Mouse (Mus musculus) granulocyte monocyte progenitor cell, adult 5-6 weeks (primary cell): ENCODE measurements around the gene Mlh3. TPM values are rescaled to one million over a fixed set of nuclear protein-coding genes. Genes with fewer than 3 reads are reported as not detected.
A peak's percentile ranks its signal among the peaks of the same experiment; 100 is the strongest.

Experiments used
- ATAC-seq: replicated peaks from 2 replicates; pipeline ENCODE4 v1.8.0; 2016; ENCODE audit warnings: mild to moderate bottlenecking, moderate TSS enrichment, inconsistent platforms; ENCODE audit not compliant: poor library complexity, severe bottlenecking
- total RNA-seq, 2 experiments: library from RNA; stranded (forward) in 1 of 2; stranded (reverse) in 1 of 2; fragments of 200-712, 200-1000 nt in 1 of 2; fragments of >200 nt in 1 of 2; fragmentation: Nextera tagmentation in 1 of 2; gene quantifications; 2 replicates each; pipeline ENCODE4 v1.2.3; 2014 to 2017

Mlh3 gene
- total RNA-seq (2014; fragmentation: Nextera tagmentation): 9.8 and 11.1 TPM in 2 replicates
- total RNA-seq (2017): 7.7 and 7.9 TPM in 2 replicates

- peak; percentile 82 for ATAC-seq
Measured at GRCm38 (mm10) chr12:85270319-85270718, at the start of gene Mlh3. Mlh3 (minus strand) TSS chr12:85270599.

GRCm38 (mm10) chr12:85308651-85309050 lies 38.3 kb upstream of the Mlh3 start:
- no peak for ATAC-seq

- ATAC-seq: peak; percentile 91
Measured at GRCm38 (mm10) chr12:85305247-85305892, 35.0 kb upstream of the Mlh3 start.

GRCm38 (mm10) chr12:85304725-85305124 lies 34.3 kb upstream of the Mlh3 start:
- peak; percentile 63 for ATAC-seq

DNA sequence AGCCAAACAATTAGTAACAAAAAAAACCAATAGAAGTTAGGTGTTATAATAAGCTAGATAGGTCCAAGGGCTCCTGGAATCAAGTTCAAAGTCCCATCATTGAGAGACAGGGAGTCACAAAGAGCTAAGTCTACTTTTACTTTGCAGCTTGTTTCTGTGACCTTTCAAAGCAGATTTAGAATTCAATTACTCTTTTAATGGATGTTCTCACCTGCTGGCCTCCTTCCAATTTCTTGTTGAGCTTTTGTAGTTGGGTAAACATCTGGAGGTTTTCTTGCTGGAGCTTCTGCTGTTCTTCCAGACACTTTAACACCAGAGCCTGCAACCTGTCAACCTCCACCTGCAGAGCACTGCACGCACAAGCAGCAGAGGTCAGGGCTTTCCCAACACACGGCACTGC lies 32.9 kb upstream of the Mlh3 start:
- no peak for ATAC-seq

GRCm38 (mm10) chr12:85298835-85299180 lies 28.4 kb upstream of the Mlh3 start:
- no peak for ATAC-seq

- ATAC-seq: no peak
Measured at GRCm38 (mm10) chr12:85298127-85298834, 27.9 kb upstream of the Mlh3 start.

DNA sequence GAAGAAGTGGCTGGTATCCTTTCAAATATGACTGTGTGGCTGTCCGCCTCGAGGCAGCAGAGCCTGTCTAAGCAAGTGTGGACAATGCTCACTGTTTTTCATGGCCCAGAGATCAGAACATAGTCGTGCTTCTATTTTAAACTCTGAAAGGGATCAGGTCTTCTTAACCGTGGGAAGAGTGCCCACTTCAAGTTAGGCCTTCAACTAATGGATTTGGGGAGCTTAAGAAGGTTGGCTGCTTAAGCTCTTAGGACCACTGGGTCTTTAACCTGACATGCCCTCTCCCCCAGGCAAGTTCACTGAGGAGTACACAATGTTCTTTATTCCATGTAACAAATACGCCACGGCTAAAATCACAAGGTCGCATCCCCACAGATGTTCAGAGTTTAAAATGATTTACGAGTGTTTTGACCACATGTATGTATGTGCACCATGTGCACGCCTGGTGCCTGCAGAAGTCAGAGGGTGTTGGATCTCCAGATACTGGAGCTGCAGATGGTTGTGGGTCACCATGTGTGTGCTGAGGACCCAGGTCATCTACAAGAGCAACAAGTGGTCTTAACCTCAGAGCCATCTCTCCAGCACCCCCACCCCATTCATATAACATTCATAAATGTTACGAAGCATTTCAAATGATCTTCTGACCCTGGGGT lies 27.1 kb upstream of the Mlh3 start:
- no peak for ATAC-seq

DNA sequence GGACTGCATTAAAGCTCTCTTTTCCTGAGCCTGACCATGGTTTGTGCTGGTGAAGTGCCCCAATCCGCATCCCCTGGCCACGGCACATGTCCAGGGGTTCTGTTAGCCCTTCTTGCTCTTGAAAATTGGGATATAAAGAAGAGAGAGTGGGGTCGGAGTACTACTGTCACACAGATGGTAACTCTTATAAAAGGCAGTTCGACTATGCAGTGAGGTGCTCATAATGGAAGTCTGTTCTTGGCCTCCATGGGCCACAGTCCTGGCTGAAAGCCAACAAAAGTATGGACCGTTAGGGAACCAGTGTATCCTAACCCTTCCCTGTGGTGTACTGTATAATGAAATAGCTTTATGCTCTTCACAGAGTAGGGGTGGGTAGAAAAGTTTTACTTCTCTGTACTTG lies 26.5 kb upstream of the Mlh3 start:
- no peak for ATAC-seq

- ATAC-seq: no peak
Measured at GRCm38 (mm10) chr12:85295506-85295905, 25.1 kb upstream of the Mlh3 start.

DNA sequence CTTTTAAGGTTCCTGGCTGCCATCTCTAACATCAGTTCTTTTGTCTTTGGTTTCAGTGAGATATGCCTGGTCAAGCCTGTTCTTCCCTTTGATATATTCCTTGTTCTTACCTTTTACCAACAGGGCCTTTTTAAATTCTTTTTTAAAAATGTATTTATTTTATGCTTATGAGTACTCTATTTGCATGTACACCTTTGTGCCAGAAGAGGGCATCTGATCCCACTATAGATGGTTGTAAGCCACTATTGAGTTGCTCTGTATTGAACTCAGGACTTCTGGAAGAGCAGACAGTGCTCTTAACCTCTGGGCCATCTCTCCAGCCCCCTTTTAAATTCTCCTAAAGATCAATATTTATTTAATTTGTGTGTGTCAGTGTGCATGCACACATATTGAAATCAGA lies 22.5 kb upstream of the Mlh3 start:
- ATAC-seq: no peak

- ATAC-seq: no peak
Measured at GRCm38 (mm10) chr12:85292288-85292687, 21.9 kb upstream of the Mlh3 start.

- ATAC-seq: no peak
Measured at GRCm38 (mm10) chr12:85291541-85291940, 21.1 kb upstream of the Mlh3 start.

DNA sequence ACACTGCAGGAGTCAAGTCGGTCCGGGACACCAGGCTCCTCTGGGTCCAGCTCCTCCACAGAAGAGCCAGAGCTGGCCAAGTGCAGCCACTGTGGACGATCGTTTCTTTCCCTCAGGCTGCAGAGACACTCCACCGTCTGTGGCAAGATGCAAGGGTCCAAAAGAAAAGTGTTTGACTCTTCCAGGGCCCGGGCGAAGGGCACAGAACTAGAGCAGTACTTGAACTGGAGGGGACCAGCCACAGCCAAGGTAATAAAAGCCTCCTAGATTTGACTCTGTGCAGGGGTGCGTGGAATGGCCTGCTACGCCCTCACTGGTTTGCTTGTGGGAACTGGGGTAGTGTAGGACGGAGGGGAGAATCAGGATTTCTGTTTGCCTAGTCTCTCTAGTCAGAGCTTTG lies 20.2 kb upstream of the Mlh3 start:
- ATAC-seq: no peak

DNA sequence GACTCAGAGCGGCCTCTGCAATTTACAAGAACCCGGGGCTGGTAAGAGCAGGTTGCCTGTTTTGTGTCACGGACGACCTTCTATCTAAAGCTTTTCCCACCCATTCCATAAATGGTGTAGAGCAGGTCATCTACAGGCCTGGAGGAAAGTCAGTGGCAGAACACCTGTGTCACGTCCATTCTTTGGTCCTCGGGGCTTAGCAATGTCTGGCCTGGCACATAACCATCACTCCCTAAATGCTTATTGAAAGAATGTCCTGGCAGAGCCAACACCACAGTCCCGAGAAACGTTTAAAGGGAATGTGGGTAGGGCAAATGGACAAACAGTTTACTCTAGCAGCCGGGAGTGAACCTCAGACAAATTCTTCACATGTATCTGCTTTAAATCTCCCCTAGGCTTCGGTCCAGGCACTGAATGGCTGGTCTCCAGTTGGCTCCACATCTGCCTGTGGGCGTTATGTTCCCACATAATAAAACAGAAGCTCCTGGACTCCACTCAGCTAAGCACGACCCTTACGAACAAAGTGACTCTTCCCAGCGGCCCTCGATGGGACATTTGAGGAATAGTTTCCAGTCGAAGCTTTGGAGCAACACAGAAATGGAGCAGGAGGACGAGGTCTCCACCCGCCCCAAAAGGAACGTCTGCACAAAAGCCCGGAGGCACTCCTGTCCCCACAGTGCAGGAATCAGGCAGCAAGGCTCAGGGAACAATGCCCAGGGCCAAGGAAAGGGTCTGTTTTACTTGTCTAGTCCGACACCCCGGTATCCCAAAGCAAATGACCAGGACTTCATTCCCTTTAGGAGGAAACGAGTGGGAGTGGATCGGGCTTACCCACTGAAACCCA lies 19.0 kb upstream of the Mlh3 start:
- ATAC-seq: no peak

GRCm38 (mm10) chr12:85288486-85289156 lies 18.2 kb upstream of the Mlh3 start, which contains the start of gene Zc2hc1c:
Zc2hc1c (plus strand) TSS chr12:85288591.
- ATAC-seq: peak; percentile 54

GRCm38 (mm10) chr12:85287809-85288485 lies 17.5 kb upstream of the Mlh3 start, which contains the start of gene Acyp1:
Acyp1 (minus strand) TSS chr12:85288438.
- ATAC-seq: 0 out of 2 replicates have a peak, but pooled peaks have one; percentile 15

DNA sequence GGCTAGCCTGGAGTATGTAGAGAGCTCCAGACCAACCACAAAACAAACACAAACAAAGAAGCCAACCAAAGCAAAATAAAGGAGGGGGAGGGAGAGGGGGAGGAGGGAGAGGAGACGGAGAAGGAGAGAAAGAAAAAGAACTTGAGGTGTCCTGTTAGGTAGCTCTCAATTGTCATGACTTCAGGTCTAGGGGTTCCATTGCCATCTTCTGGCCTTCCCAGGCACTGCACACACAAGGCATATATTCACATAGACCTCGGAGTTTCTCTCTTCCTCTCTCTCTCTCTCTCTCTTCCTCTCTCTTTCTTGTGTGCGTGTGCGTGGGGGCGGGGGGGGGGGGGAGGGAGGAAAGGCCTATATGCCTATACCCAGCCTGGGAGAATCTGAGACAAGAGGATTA lies 16.5 kb upstream of the Mlh3 start:
- peak; percentile 58 for ATAC-seq

DNA sequence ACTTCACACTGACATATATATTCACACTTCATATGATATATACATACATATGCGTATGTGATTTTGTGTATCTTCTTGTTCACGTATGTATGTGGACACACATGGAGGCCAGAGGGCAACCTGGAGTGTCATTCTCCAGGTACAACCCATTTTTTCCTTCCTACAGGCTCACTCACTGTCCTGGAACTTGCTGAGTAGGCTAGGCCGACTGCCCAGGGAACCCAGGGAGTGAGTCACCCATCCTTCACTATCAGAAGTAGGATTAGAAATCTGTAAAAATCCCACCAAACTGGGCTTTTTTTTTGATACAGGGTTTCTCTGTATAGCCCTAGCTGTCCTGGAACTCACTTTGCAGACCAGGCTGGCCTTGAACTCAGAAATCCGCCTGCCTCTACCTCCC lies 14.6 kb upstream of the Mlh3 start:
- no peak for ATAC-seq
